Mouse (Mus musculus): Measurements from ENCODE around the gene Rin3. TPM values are rescaled to one million over a fixed set of nuclear protein-coding genes. Genes with fewer than 3 reads are reported as not detected.
A peak's percentile ranks its signal among the peaks of the same experiment; 100 is the strongest.

Rin3 gene
- polyA plus RNA-seq, 1 experiment from 2014 or later, result 12.5 TPM

- Histone ChIP-seq H3K27me3 (replicated peaks; ENCODE audit: control insufficient read depth, insufficient read depth, low read length) (no peaks in the 10 kb centered on the region), H3K4me1 (ENCODE audit: control insufficient read depth, insufficient read depth, low read length) (peaks cover 33% of the 10 kb centered on the region), H3K4me3 (ENCODE audit: low read depth, low read length) (no peak overlapping the region), H3K9ac (ENCODE audit: low read depth, low read length) (no peak overlapping the region), H3K9me3 (ENCODE audit: control insufficient read depth, low read length) (no peaks in the 10 kb centered on the region), H3K27ac (replicated peaks; ENCODE audit: low read depth, low read length) (peak overlapping the region; percentile 44), H3K4me2 (ENCODE audit: low read depth, low read length) (no peak overlapping the region), H3K36me3 (ENCODE audit: control insufficient read depth, insufficient read depth, low read length) (no peaks in the 10 kb centered on the region)
- ATAC-seq (ENCODE audit: low read depth), result no peak
- no peak for DNase-seq (ENCODE audit: low spot score)
- 80% methylated on average over 9 of the region's 9 CpGs for WGBS
Observed at GRCm38 (mm10) chr12:102302322-102302721, 19.5 kb downstream of the Rin3 start.

DNA sequence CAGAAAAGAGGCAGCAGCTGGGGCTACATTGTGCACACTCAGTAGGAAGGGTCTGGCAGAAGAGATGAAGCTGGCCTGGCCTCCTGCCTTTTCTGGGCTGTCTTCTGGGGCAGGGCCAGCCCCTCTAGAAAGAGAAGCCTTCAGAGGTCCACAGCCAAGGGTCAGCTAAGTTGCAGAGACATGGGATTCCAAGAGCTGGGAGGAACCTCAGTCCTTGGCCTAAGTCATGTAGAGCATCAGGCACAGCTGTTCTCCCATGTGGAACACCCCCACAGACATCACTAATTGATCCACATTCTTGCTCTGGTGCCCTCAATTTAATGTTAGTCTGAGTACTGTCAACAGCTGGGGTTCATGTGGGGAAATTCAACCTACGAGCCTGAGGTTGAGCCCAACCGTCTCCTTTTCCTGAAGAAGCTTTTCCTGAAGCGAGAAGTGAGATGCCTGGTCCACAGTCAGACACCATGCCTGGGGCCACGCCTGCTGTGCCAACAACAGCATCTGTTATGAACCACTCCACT, 20.0 kb downstream of the Rin3 start:
- ATAC-seq (ENCODE audit: low read depth), result peak; percentile 69
- 28% methylated on average over 4 of the region's 4 CpGs for WGBS
- peak; percentile 75 for DNase-seq (ENCODE audit: low spot score)
- Histone ChIP-seq H3K4me1 (ENCODE audit: control insufficient read depth, insufficient read depth, low read length) (peaks cover 38% of the 10 kb centered on the region), H3K4me3 (ENCODE audit: low read depth, low read length) (no peak overlapping the region), H3K4me2 (ENCODE audit: low read depth, low read length) (no peak overlapping the region), H3K36me3 (ENCODE audit: control insufficient read depth, insufficient read depth, low read length) (no peaks in the 10 kb centered on the region), H3K27me3 (replicated peaks; ENCODE audit: control insufficient read depth, insufficient read depth, low read length) (no peaks in the 10 kb centered on the region), H3K9ac (ENCODE audit: low read depth, low read length) (no peak overlapping the region), H3K9me3 (ENCODE audit: control insufficient read depth, low read length) (no peaks in the 10 kb centered on the region), H3K27ac (replicated peaks; ENCODE audit: low read depth, low read length) (peak overlapping the region; percentile 44)

DNA sequence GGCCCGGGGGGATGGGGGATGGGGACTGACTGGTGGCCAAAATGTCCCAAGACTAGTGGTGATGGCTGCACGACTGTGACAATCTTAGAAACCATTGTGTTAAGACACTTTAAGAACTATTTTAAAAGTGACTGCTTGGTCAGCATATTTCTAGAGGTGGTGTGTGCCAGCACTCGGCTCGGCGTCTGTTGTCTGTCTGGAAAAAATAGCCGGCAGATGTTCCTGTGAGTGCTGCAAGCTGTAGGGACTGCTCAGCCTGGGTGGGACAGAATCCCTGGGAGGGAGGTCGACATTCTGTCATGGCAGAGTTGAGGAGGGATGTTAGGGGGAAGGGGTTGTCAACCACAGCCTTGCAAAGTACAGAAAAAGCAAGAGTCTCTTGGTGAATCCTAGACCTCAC, 21.0 kb downstream of the Rin3 start:
- no peak for ATAC-seq (ENCODE audit: low read depth)

DNA sequence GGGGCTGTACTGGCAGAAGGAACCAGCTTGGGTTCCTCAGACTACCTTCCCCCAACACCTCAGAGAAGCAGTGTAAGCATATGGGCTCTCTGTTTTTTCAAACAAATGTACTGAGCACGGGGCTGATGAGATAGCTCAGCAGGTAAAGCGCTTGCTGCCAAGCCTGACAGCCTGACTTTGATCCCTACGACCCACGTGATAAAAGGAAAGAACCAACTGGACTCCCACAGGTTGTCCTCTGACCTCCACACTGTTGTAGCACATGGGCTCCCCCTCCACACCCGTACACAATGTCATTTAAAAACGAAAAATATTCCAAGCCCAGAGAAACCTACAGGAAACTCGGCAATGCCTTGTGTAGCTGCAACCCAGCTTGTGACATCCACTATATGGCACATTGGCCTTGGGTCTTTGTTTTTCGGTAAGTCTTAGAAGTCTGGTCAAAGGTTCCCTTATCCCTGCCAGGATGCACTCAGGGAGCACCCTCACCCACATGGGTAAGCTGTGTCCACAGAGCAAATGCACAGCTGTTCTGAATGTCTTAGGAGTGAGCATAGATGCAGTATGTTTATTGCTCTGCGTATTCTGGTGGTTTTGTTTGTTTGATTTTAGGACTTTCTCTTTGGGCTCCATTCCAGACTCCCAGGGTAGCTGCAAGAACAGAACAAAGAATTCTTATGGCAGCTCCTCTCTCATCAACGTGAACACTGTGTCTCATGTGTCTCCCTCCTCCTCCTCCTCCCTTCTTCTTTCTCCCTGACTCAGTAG, 22.4 kb downstream of the Rin3 start:
- Histone ChIP-seq H3K27ac (replicated peaks; ENCODE audit: low read depth, low read length) (no peak overlapping the region), H3K27me3 (replicated peaks; ENCODE audit: control insufficient read depth, insufficient read depth, low read length) (no peaks in the 10 kb centered on the region), H3K4me2 (ENCODE audit: low read depth, low read length) (no peak overlapping the region), H3K36me3 (ENCODE audit: control insufficient read depth, insufficient read depth, low read length) (no peaks in the 10 kb centered on the region), H3K4me1 (ENCODE audit: control insufficient read depth, insufficient read depth, low read length) (peaks cover 45% of the 10 kb centered on the region), H3K9ac (ENCODE audit: low read depth, low read length) (no peak overlapping the region), H3K4me3 (ENCODE audit: low read depth, low read length) (no peak overlapping the region), H3K9me3 (ENCODE audit: control insufficient read depth, low read length) (no peaks in the 10 kb centered on the region)
- peak; percentile 35 for DNase-seq (ENCODE audit: low spot score)
- ATAC-seq (ENCODE audit: low read depth), result no peak
- WGBS, result 48% methylated on average over 10 of the region's 10 CpGs

More for the DNA sequence above, 21.0 kb downstream of the Rin3 start:
- DNase-seq (ENCODE audit: low spot score), result peak; percentile 54
- WGBS, result 25% methylated on average over 7 of the region's 7 CpGs
- H3K36me3 ChIP-seq (ENCODE audit: control insufficient read depth, insufficient read depth, low read length), result no peaks in the 10 kb centered on the region
- H3K27me3 ChIP-seq (replicated peaks; ENCODE audit: control insufficient read depth, insufficient read depth, low read length), result no peaks in the 10 kb centered on the region
- H3K9me3 ChIP-seq (ENCODE audit: control insufficient read depth, low read length), result no peaks in the 10 kb centered on the region
- peak overlapping the region; percentile 44; the same call in 1 of the 2 replicates for H3K27ac ChIP-seq (replicated peaks; ENCODE audit: low read depth, low read length)
- H3K4me1 ChIP-seq (ENCODE audit: control insufficient read depth, insufficient read depth, low read length), result peaks cover 45% of the 10 kb centered on the region
- H3K4me3 ChIP-seq (ENCODE audit: low read depth, low read length), result no peak overlapping the region
- H3K9ac ChIP-seq (ENCODE audit: low read depth, low read length), result no peak overlapping the region
- no peak overlapping the region for H3K4me2 ChIP-seq (ENCODE audit: low read depth, low read length)

DNA sequence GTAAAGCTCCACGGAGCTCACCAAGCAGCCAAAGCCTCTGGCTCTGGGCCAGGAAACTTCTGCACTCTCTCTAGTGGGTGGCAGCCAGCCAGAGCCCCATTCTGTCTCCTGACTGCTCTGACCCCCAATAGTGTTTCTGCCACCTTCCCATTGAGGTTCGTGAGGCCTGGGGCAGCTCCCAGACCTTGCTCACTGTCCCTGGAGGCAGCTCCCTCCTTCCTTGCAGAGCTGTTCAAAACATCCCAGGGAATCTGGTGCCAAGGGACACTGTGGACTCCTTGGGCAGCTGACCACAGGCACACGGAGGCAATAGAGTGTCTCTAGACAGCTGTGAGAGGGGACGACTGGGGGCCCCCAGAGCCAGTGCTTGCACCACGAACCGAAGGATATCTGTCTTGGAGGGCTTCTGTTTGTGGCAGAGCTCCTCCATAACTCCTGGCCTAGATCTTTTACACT, 25.2 kb downstream of the Rin3 start:
- DNase-seq (ENCODE audit: low spot score), result peak; percentile 87
- Histone ChIP-seq H3K4me3 (ENCODE audit: low read depth, low read length) (no peak overlapping the region), H3K4me1 (ENCODE audit: control insufficient read depth, insufficient read depth, low read length) (peaks cover 36% of the 10 kb centered on the region), H3K27me3 (replicated peaks; ENCODE audit: control insufficient read depth, insufficient read depth, low read length) (no peaks in the 10 kb centered on the region), H3K36me3 (ENCODE audit: control insufficient read depth, insufficient read depth, low read length) (no peaks in the 10 kb centered on the region), H3K9me3 (ENCODE audit: control insufficient read depth, low read length) (no peaks in the 10 kb centered on the region), H3K9ac (ENCODE audit: low read depth, low read length) (0 out of 2 replicates have a peak overlapping the region, but pooled peaks have one; percentile 1), H3K4me2 (ENCODE audit: low read depth, low read length) (no peak overlapping the region), H3K27ac (replicated peaks; ENCODE audit: low read depth, low read length) (peak overlapping the region; percentile 45; the same call in 1 of the 2 replicates)
- ATAC-seq (ENCODE audit: low read depth), result peak; percentile 15
- WGBS, result 36% methylated on average over 6 of the region's 6 CpGs

- peak overlapping the region; percentile 45; the same call in 1 of the 2 replicates for H3K27ac ChIP-seq (replicated peaks; ENCODE audit: low read depth, low read length)
- ATAC-seq (ENCODE audit: low read depth), result peak; percentile 16; the same call in 1 of the 2 replicates
- H3K4me2 ChIP-seq (ENCODE audit: low read depth, low read length), result no peak overlapping the region
- no peaks in the 10 kb centered on the region for H3K27me3 ChIP-seq (replicated peaks; ENCODE audit: control insufficient read depth, insufficient read depth, low read length)
- 0 out of 2 replicates have a peak overlapping the region, but pooled peaks have one; percentile 1 for H3K9ac ChIP-seq (ENCODE audit: low read depth, low read length)
- no peaks in the 10 kb centered on the region for H3K9me3 ChIP-seq (ENCODE audit: control insufficient read depth, low read length)
- 52% methylated on average over 16 of the region's 16 CpGs for WGBS
- peak; percentile 85 for DNase-seq (ENCODE audit: low spot score)
- H3K36me3 ChIP-seq (ENCODE audit: control insufficient read depth, insufficient read depth, low read length), result no peaks in the 10 kb centered on the region
- peaks cover 31% of the 10 kb centered on the region for H3K4me1 ChIP-seq (ENCODE audit: control insufficient read depth, insufficient read depth, low read length)
- H3K4me3 ChIP-seq (ENCODE audit: low read depth, low read length), result no peak overlapping the region
Observed at GRCm38 (mm10) chr12:102308457-102309011, 25.7 kb downstream of the Rin3 start.

GRCm38 (mm10) chr12:102309099-102309799, 26.4 kb downstream of the Rin3 start:
- WGBS, result 90% methylated on average over 11 of the region's 11 CpGs
- Histone ChIP-seq H3K4me3 (ENCODE audit: low read depth, low read length) (no peak overlapping the region), H3K9me3 (ENCODE audit: control insufficient read depth, low read length) (no peaks in the 10 kb centered on the region), H3K27ac (replicated peaks; ENCODE audit: low read depth, low read length) (no peak overlapping the region), H3K9ac (ENCODE audit: low read depth, low read length) (no peak overlapping the region), H3K4me1 (ENCODE audit: control insufficient read depth, insufficient read depth, low read length) (peaks cover 24% of the 10 kb centered on the region), H3K36me3 (ENCODE audit: control insufficient read depth, insufficient read depth, low read length) (no peaks in the 10 kb centered on the region), H3K27me3 (replicated peaks; ENCODE audit: control insufficient read depth, insufficient read depth, low read length) (no peaks in the 10 kb centered on the region), H3K4me2 (ENCODE audit: low read depth, low read length) (no peak overlapping the region)
- ATAC-seq (ENCODE audit: low read depth) (no peak), DNase-seq (ENCODE audit: low spot score) (no peak)

DNA sequence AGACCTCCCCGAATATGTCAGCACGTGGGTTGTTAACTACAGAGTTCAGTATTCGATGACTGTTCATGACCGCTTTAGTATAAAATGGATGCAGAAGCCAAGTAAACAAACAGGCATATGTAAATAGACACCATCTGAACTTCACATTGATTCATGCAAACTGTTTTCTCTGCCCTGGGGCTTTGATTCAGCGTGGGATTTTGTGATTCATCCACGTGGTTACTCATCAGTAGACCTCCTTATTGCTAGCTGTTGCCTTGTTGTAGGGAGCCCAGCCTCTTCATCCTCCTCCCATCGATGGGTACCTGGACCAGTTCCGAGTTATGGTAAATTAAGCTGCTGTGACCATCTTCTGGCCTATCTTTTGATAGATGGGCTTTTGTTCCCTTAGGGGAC, 26.9 kb downstream of the Rin3 start:
- Histone ChIP-seq H3K9me3 (ENCODE audit: control insufficient read depth, low read length) (no peaks in the 10 kb centered on the region), H3K4me3 (ENCODE audit: low read depth, low read length) (no peak overlapping the region)

More for the DNA sequence above, 26.9 kb downstream of the Rin3 start:
- H3K27me3 ChIP-seq (replicated peaks; ENCODE audit: control insufficient read depth, insufficient read depth, low read length), result no peaks in the 10 kb centered on the region
- no peak for DNase-seq (ENCODE audit: low spot score)
- H3K4me1 ChIP-seq (ENCODE audit: control insufficient read depth, insufficient read depth, low read length), result peaks cover 21% of the 10 kb centered on the region
- no peak overlapping the region for H3K27ac ChIP-seq (replicated peaks; ENCODE audit: low read depth, low read length)
- H3K36me3 ChIP-seq (ENCODE audit: control insufficient read depth, insufficient read depth, low read length), result no peaks in the 10 kb centered on the region
- 82% methylated on average over 8 of the region's 8 CpGs for WGBS
- no peak overlapping the region for H3K4me2 ChIP-seq (ENCODE audit: low read depth, low read length)
- no peak for ATAC-seq (ENCODE audit: low read depth)
- H3K9ac ChIP-seq (ENCODE audit: low read depth, low read length), result no peak overlapping the region
